Mouse (Mus musculus) forebrain, embryonic 11.5 days (tissue): ENCODE results near the gene Zc3h4. TPM values are rescaled to one million over a fixed set of nuclear protein-coding genes. Genes with fewer than 3 reads are reported as not detected.

Experiments
- ATAC-seq: fragments of 200-750 bp; cut with Nextera tagmentation; replicated peaks from 2 replicates; pipeline ENCODE4 v1.8.0; 2017; ENCODE audit warnings: moderate TSS enrichment; ENCODE audit not compliant: low FRiP score
- DNase-seq: peaks from one replicate; pipeline ENCODE4 v3.0.0-alpha.2; 2017; ENCODE audit warnings: low spot score
- H3K27ac ChIP-seq: fragments of 300-500 bp; sonication (generic); 2 replicates; pipeline ENCODE4 v1.5.1; 2014; ENCODE audit warnings: low read depth, low read length
- H3K27me3 ChIP-seq: fragments of 300-500 bp; sonication (generic); 2 replicates; pipeline ENCODE4 v1.6.1; 2014; ENCODE audit warnings: mild to moderate bottlenecking, low read length, mixed read lengths; ENCODE audit not compliant: control insufficient read depth, insufficient read depth
- H3K36me3 ChIP-seq: fragments of 300-500 bp; sonication (generic); 2 replicates; pipeline ENCODE4 v1.6.1; 2014; ENCODE audit warnings: mild to moderate bottlenecking, low read length, moderate library complexity, mixed read lengths; ENCODE audit not compliant: control insufficient read depth, insufficient read depth
- H3K4me1 ChIP-seq: fragments of 300-500 bp; sonication (generic); replicated peaks from 2 replicates; pipeline ENCODE4 v1.6.1; 2014; ENCODE audit warnings: low read length, mixed read lengths; ENCODE audit not compliant: control insufficient read depth, insufficient read depth
- H3K4me2 ChIP-seq: fragments of 300-500 bp; sonication (generic); 2 replicates; pipeline ENCODE4 v1.6.1; 2014; ENCODE audit warnings: low read depth, mild to moderate bottlenecking, low read length, moderate library complexity, mixed read lengths; ENCODE audit not compliant: severe bottlenecking
- H3K4me3 ChIP-seq: fragments of 300-500 bp; sonication (generic); 2 replicates; pipeline ENCODE4 v1.5.1; 2014; ENCODE audit warnings: low read depth, low read length
- H3K9ac ChIP-seq: fragments of 300-500 bp; sonication (generic); 2 replicates; pipeline ENCODE4 v1.6.1; 2014; ENCODE audit warnings: low read length
- H3K9me3 ChIP-seq: fragments of 300-500 bp; sonication (generic); 2 replicates; pipeline ENCODE4 v1.6.1; 2016; ENCODE audit warnings: low read length, mixed read lengths; ENCODE audit not compliant: control insufficient read depth
- WGBS: fragments of 180-500 bp; shearing (Covaris S2); extraction: QIAGEN DNeasy Blood & Tissue Kit; methylation state at CpG from one replicate; pipeline ENCODE4 v1.1.7; 2014; 5-methylcytosine and 5-hydroxymethylcytosine counted together
- polyA plus RNA-seq: library from polyadenylated mRNA; unstranded; fragments of >200 nt; fragmentation: Nextera tagmentation; extraction: Ambion mirVana; gene quantifications from 2 replicates; pipeline ENCODE4 v1.2.1, GENCODE M21; 2014

Gene Zc3h4
- polyA plus RNA-seq, 1 experiment from 2014 or later: 24.2 TPM

- peaks cover 73% of the 10 kb centered on the region for H3K27me3 ChIP-seq
Measured at GRCm38 (mm10) chr7:16474445-16474844, 73.7 kb downstream of the Zc3h4 start.

GRCm38 (mm10) chr7:16475321-16475720 is 74.6 kb downstream of the Zc3h4 start:
- ATAC-seq: no peak
- WGBS: 5% methylated on average over 23 of the region's 23 CpGs
- Histone ChIP-seq H3K4me3 (no peak overlapping the region), H3K4me1 (peaks cover 14% of the 10 kb centered on the region), H3K9ac (no peak overlapping the region), H3K9me3 (no peaks in the 10 kb centered on the region), H3K27me3 (peaks cover 65% of the 10 kb centered on the region), H3K27ac (no peak overlapping the region), H3K36me3 (no peaks in the 10 kb centered on the region), H3K4me2 (no peak overlapping the region)
- DNase-seq: no peak

More at GRCm38 (mm10) chr7:16474445-16474844, 73.7 kb downstream of the Zc3h4 start:
- WGBS: 3% methylated on average over 33 of the region's 33 CpGs
- ATAC-seq (no peak), DNase-seq (no peak)
- Histone ChIP-seq H3K9me3 (no peaks in the 10 kb centered on the region), H3K4me2 (0 out of 2 replicates have a peak overlapping the region, but pooled peaks have one; percentile 24), H3K36me3 (no peaks in the 10 kb centered on the region), H3K9ac (no peak overlapping the region), H3K27ac (no peak overlapping the region), H3K4me1 (peaks cover 14% of the 10 kb centered on the region), H3K4me3 (0 out of 2 replicates have a peak overlapping the region, but pooled peaks have one; percentile 14)

GRCm38 (mm10) chr7:16475764-16476599 is 75.3 kb downstream of the Zc3h4 start:
- Histone ChIP-seq H3K27ac (no peak overlapping the region), H3K4me3 (peak overlapping the region; percentile 26), H3K36me3 (no peaks in the 10 kb centered on the region), H3K9me3 (no peaks in the 10 kb centered on the region), H3K9ac (no peak overlapping the region), H3K4me2 (peak overlapping the region; percentile 51), H3K4me1 (peaks cover 14% of the 10 kb centered on the region), H3K27me3 (peaks cover 60% of the 10 kb centered on the region)
- no peak for DNase-seq
- WGBS: 1% methylated on average over 51 of the region's 59 CpGs
- no peak; the same call in 1 of the 2 replicates for ATAC-seq

GRCm38 (mm10) chr7:16476600-16476989 is 75.9 kb downstream of the Zc3h4 start:
- DNase-seq: no peak
- H3K9ac ChIP-seq: no peak overlapping the region
- no peaks in the 10 kb centered on the region for H3K36me3 ChIP-seq
- peak overlapping the region; percentile 51 for H3K4me2 ChIP-seq
- peaks cover 14% of the 10 kb centered on the region for H3K4me1 ChIP-seq
- no peak overlapping the region for H3K27ac ChIP-seq
- WGBS: 2% methylated on average over 34 of the region's 34 CpGs
- no peak for ATAC-seq
- peaks cover 54% of the 10 kb centered on the region for H3K27me3 ChIP-seq
- peak overlapping the region; percentile 26 for H3K4me3 ChIP-seq
- no peaks in the 10 kb centered on the region for H3K9me3 ChIP-seq

GRCm38 (mm10) chr7:16477628-16478027 is 76.9 kb downstream of the Zc3h4 start, which contains the start of gene Npas1:
Gene Npas1, minus strand, starts transcription at chr7:16477728.
- Histone ChIP-seq H3K36me3 (no peaks in the 10 kb centered on the region), H3K9me3 (no peaks in the 10 kb centered on the region), H3K27me3 (peaks cover 49% of the 10 kb centered on the region), H3K4me2 (peak within 1 kb of the TSS; percentile 51), H3K4me3 (peak within 1 kb of the TSS; percentile 26), H3K27ac (no peak within 1 kb of the TSS), H3K4me1 (peaks cover 9% of the 10 kb centered on the region), H3K9ac (no peak within 1 kb of the TSS)
- DNase-seq (no peak), ATAC-seq (no peak)
- WGBS: 91% methylated on average over 8 of the region's 8 CpGs

Other genes with a start within 250 kb of the Zc3h4 start
- gene Meis3, start 225.8 kb upstream of the Zc3h4 start, polyA plus RNA-seq: 77.8 and 79.7 TPM in 2 replicates
- gene Dhx34, start 178.9 kb upstream of the Zc3h4 start, polyA plus RNA-seq: 14.3 and 16.4 TPM in 2 replicates
- gene C5ar2, start 156.8 kb upstream of the Zc3h4 start, polyA plus RNA-seq: 0.12 and 0.25 TPM in 2 replicates
- gene C5ar1, start 141.4 kb upstream of the Zc3h4 start, polyA plus RNA-seq: 0.76 and 1.1 TPM in 2 replicates
- gene Inafm1, start 127.3 kb upstream of the Zc3h4 start, polyA plus RNA-seq: 10.9 and 11.6 TPM in 2 replicates
- 22.3 and 32.2 TPM in 2 replicates for gene Ccdc9, start 114.1 kb upstream of the Zc3h4 start, polyA plus RNA-seq
- 8.0 and 11.5 TPM in 2 replicates for gene Bbc3, start 92.5 kb upstream of the Zc3h4 start, polyA plus RNA-seq
- gene Sae1, start 13.1 kb upstream of the Zc3h4 start, polyA plus RNA-seq: 427 and 437 TPM in 2 replicates
- gene Tmem160, start 51.9 kb downstream of the Zc3h4 start, polyA plus RNA-seq: 48.6 and 52.1 TPM in 2 replicates
- 0.55 and 0.63 TPM in 2 replicates for gene Npas1, start 76.8 kb downstream of the Zc3h4 start, polyA plus RNA-seq
- 39.9 and 45.2 TPM in 2 replicates for gene Arhgap35, start 214.1 kb downstream of the Zc3h4 start, polyA plus RNA-seq